Mouse (Mus musculus): ENCODE results near the gene Macf1.

The Macf1 gene

GRCm38 (mm10) chr4:123407792-123408191 lies 276.4 kb downstream of the Macf1 start:
- DNase-seq (ENCODE audit: low read depth) = no peak

GRCm38 (mm10) chr4:123404056-123404455 lies 280.1 kb downstream of the Macf1 start:
- no peak for DNase-seq (ENCODE audit: low read depth)

GRCm38 (mm10) chr4:123402244-123402643 lies 281.9 kb downstream of the Macf1 start:
- no peak for DNase-seq (ENCODE audit: low read depth)

GRCm38 (mm10) chr4:123401265-123401664 lies 282.9 kb downstream of the Macf1 start:
- no peak for DNase-seq (ENCODE audit: low read depth)

- no peak for DNase-seq (ENCODE audit: low read depth)
Measured at GRCm38 (mm10) chr4:123397643-123398434, 286.3 kb downstream of the Macf1 start.

GRCm38 (mm10) chr4:123397049-123397448 lies 287.1 kb downstream of the Macf1 start:
- DNase-seq (ENCODE audit: low read depth) = no peak

GRCm38 (mm10) chr4:123395435-123396000 lies 288.6 kb downstream of the Macf1 start:
- DNase-seq (ENCODE audit: low read depth) = no peak

- no peak for DNase-seq (ENCODE audit: low read depth)
Measured at GRCm38 (mm10) chr4:123394878-123395277, 289.3 kb downstream of the Macf1 start.

GRCm38 (mm10) chr4:123394269-123394668 lies 289.9 kb downstream of the Macf1 start:
- DNase-seq (ENCODE audit: low read depth) = no peak

- no peak for DNase-seq (ENCODE audit: low read depth)
Measured at GRCm38 (mm10) chr4:123393004-123393403, 291.2 kb downstream of the Macf1 start.

- peak; percentile 66 for DNase-seq (ENCODE audit: low read depth)
Measured at GRCm38 (mm10) chr4:123392187-123392586, 292.0 kb downstream of the Macf1 start.

- DNase-seq (ENCODE audit: low read depth) = no peak
Measured at GRCm38 (mm10) chr4:123385028-123385427, 299.1 kb downstream of the Macf1 start.

GRCm38 (mm10) chr4:123383173-123383572 lies 301.0 kb downstream of the Macf1 start:
- DNase-seq (ENCODE audit: low read depth) = no peak

GRCm38 (mm10) chr4:123382051-123382450 lies 302.1 kb downstream of the Macf1 start:
- no peak for DNase-seq (ENCODE audit: low read depth)

- DNase-seq (ENCODE audit: low read depth) = no peak
Measured at GRCm38 (mm10) chr4:123381598-123381997, 302.6 kb downstream of the Macf1 start.

GRCm38 (mm10) chr4:123376031-123376430 lies 308.1 kb downstream of the Macf1 start:
- DNase-seq (ENCODE audit: low read depth) = no peak

- no peak for DNase-seq (ENCODE audit: low read depth)
Measured at GRCm38 (mm10) chr4:123374316-123375008, 309.7 kb downstream of the Macf1 start.

GRCm38 (mm10) chr4:123363555-123363954 lies 320.6 kb downstream of the Macf1 start:
- no peak for DNase-seq (ENCODE audit: low read depth)

GRCm38 (mm10) chr4:123360771-123361170 lies 323.4 kb downstream of the Macf1 start:
- DNase-seq (ENCODE audit: low read depth) = no peak

- DNase-seq (ENCODE audit: low read depth) = no peak
Measured at GRCm38 (mm10) chr4:123358613-123359012, 325.5 kb downstream of the Macf1 start.

- no peak for DNase-seq (ENCODE audit: low read depth)
Measured at GRCm38 (mm10) chr4:123355941-123356340, 328.2 kb downstream of the Macf1 start.

- DNase-seq (ENCODE audit: low read depth) = no peak
Measured at GRCm38 (mm10) chr4:123353271-123353877, 330.8 kb downstream of the Macf1 start.

GRCm38 (mm10) chr4:123343471-123343789 lies 340.7 kb downstream of the Macf1 start:
- no peak for DNase-seq (ENCODE audit: low read depth)
